Mouse (Mus musculus) heart, embryonic 14.5 days (tissue): ENCODE data around the gene Mpeg1. TPM values are rescaled to one million over a fixed set of nuclear protein-coding genes. Genes with fewer than 3 reads are reported as not detected.

Experiments
- ATAC-seq: fragments of 200-750 bp; cut with Nextera tagmentation; 2 replicates; pipeline ENCODE4 v1.8.0; 2017; ENCODE audit warnings: low read depth, moderate TSS enrichment; ENCODE audit not compliant: insufficient number of reproducible peaks, insufficient read depth, low FRiP score
- H3K27ac ChIP-seq, 2 experiments: fragments of 200-500 bp in 1 of 2; fragments of 300-500 bp in 1 of 2; sonication (generic) in 1 of 2; replicated peaks in 1 of 2; 2 replicates each; pipeline ENCODE4 v1.5.1; 2012 to 2014; ENCODE audit warnings: low read depth in 2 of 2, low read length in 2 of 2, control low read depth in 1 of 2, mild to moderate bottlenecking in 1 of 2, mixed read lengths in 1 of 2; ENCODE audit not compliant: control insufficient read depth in 1 of 2, insufficient read depth in 1 of 2
- H3K27me3 ChIP-seq: fragments of 300-500 bp; sonication (generic); 2 replicates; pipeline ENCODE4 v1.6.1; 2014; ENCODE audit warnings: mild to moderate bottlenecking, low read length, control low read depth; ENCODE audit not compliant: control insufficient read depth, insufficient read depth
- H3K36me3 ChIP-seq: fragments of 300-500 bp; sonication (generic); 2 replicates; pipeline ENCODE4 v1.6.1; 2014; ENCODE audit warnings: mild to moderate bottlenecking, control low read depth, low read length, mixed read lengths; ENCODE audit not compliant: control insufficient read depth, insufficient read depth
- H3K4me1 ChIP-seq, 2 experiments: fragments of 200-500 bp in 1 of 2; fragments of 300-500 bp in 1 of 2; sonication (generic) in 1 of 2; 2 replicates each; pipeline ENCODE4 v1.6.1; 2012 to 2014; ENCODE audit warnings: low read length in 2 of 2, control low read depth in 1 of 2, mixed read lengths in 1 of 2; ENCODE audit not compliant: control insufficient read depth in 2 of 2, insufficient read depth in 2 of 2
- H3K4me2 ChIP-seq: fragments of 300-500 bp; sonication (generic); 2 replicates; pipeline ENCODE4 v1.6.1; 2014; ENCODE audit warnings: mild to moderate bottlenecking, low read length
- H3K4me3 ChIP-seq, 2 experiments: fragments of 200-500 bp in 1 of 2; fragments of 300-500 bp in 1 of 2; sonication (generic) in 1 of 2; 2 replicates each; pipeline ENCODE4 v1.5.1; 2012 to 2014; ENCODE audit warnings: low read length in 2 of 2, mild to moderate bottlenecking in 2 of 2, control low read depth in 1 of 2, low read depth in 1 of 2, moderate library complexity in 1 of 2; ENCODE audit not compliant: control insufficient read depth in 1 of 2, insufficient read depth in 1 of 2
- H3K9ac ChIP-seq: fragments of 300-500 bp; sonication (generic); 2 replicates; pipeline ENCODE4 v1.6.1; 2014; ENCODE audit warnings: mild to moderate bottlenecking, low read length
- H3K9me3 ChIP-seq: fragments of 300-500 bp; sonication (generic); 2 replicates; pipeline ENCODE4 v1.6.1; 2016; ENCODE audit warnings: low read length, control low read depth; ENCODE audit not compliant: control insufficient read depth
- WGBS: fragments of 180-500 bp; shearing (Covaris S2); extraction: QIAGEN DNeasy Blood & Tissue Kit; methylation state at CpG from one replicate; pipeline ENCODE4 v1.1.7; 2014; 5-methylcytosine and 5-hydroxymethylcytosine counted together
- polyA plus RNA-seq: library from polyadenylated mRNA; unstranded; fragments of >200 nt; fragmentation: Nextera tagmentation; extraction: Ambion mirVana; gene quantifications from 2 replicates; pipeline ENCODE4 v1.2.1, GENCODE M21; 2014

Mpeg1 gene
- polyA plus RNA-seq, 1 experiment from 2014 or later = 0.95 TPM

DNA sequence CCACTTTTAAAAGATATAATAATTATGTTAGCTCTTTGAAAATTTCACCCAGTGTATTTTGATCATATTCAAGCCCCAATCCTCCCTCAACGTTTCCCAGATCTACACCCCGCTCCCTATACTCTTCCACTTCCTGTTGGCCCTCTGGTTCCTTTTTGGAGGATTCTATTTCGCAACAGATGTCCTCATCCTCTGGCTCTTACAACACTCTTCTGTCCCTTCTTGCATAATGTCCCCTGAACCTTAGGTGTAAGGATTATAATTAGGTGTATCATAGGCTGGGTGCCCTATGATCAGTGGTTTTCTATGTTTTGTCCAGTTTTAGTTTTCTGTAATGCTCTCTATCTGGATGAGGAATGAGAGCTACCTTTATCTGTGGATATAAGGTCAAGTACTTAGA is 15.6 kb upstream of the Mpeg1 start:
- H3K9ac ChIP-seq = no peak overlapping the region

DNA sequence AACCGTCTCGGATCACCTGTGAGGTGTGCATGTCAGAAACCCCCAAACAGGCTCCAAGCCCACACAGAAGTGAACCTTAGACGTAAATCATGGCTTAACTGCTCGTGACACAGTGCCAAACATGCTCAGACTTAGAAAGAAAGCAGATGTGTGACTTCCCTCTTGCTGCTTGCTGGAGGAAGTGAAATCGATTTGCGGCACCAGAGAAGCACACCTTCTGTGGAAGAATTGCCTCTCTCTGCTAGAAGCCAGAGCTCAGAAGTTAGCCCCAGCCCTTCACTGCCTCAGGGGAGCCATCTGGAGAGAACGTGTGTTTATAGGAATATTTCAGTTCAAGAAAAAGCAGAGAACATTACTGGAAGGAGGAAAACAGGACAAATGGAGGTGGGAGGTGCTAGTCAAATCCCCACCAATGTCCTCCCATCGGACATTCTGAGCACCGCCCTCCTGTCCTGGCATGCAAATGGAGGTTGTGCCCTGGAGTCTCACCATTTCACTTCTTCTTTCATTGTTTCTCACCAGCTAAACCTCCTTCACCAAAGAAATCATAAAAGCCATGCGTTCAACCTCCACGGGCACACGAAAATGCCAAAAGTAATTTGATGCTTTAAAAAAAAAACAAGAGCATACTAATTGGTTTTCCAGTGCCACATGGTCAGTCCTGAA is 3.0 kb upstream of the Mpeg1 start:
- Histone ChIP-seq H3K9ac (no peak overlapping the region), H3K9me3 (no peaks in the 10 kb centered on the region), H3K4me2 (no peak overlapping the region), H3K27me3 (no peaks in the 10 kb centered on the region), H3K4me1 (no peaks in the 10 kb centered on the region), H3K36me3 (no peaks in the 10 kb centered on the region), H3K4me3 (no peak overlapping the region), H3K27ac (no peak overlapping the region)
- no peak for ATAC-seq
- WGBS = 77% methylated on average over 12 of the region's 12 CpGs

More for the DNA sequence above, 15.6 kb upstream of the Mpeg1 start:
- H3K4me2 ChIP-seq = no peak overlapping the region
- no peak for ATAC-seq
- no peaks in the 10 kb centered on the region for H3K27me3 ChIP-seq
- 79% methylated on average over 3 of the region's 3 CpGs for WGBS
- 0 out of 4 replicates have a peak, but pooled peaks cover 0 to 5% of the 10 kb centered on the region in 2 experiments for H3K4me1 ChIP-seq
- no peak overlapping the region for H3K4me3 ChIP-seq
- H3K9me3 ChIP-seq = no peaks in the 10 kb centered on the region
- H3K36me3 ChIP-seq = no peaks in the 10 kb centered on the region
- no peak overlapping the region for H3K27ac ChIP-seq

GRCm38 (mm10) chr19:12459516-12459915 is 1.1 kb upstream of the Mpeg1 start:
- Histone ChIP-seq H3K27me3 (no peaks in the 10 kb centered on the region), H3K27ac (no peak overlapping the region), H3K9me3 (no peaks in the 10 kb centered on the region), H3K4me1 (peaks cover 6 to 11% of the 10 kb centered on the region in 2 experiments; a peak in 3 of 4 replicates), H3K4me2 (no peak overlapping the region), H3K4me3 (no peak overlapping the region), H3K36me3 (no peaks in the 10 kb centered on the region), H3K9ac (no peak overlapping the region)
- WGBS = 70% methylated on average over 4 of the region's 4 CpGs
- ATAC-seq = no peak

GRCm38 (mm10) chr19:12462851-12463721 is 2.5 kb downstream of the Mpeg1 start:
- peaks cover 6 to 11% of the 10 kb centered on the region in 2 experiments; a peak in 3 of 4 replicates for H3K4me1 ChIP-seq
- no peak overlapping the region for H3K4me3 ChIP-seq
- no peaks in the 10 kb centered on the region for H3K27me3 ChIP-seq
- H3K4me2 ChIP-seq = no peak overlapping the region
- no peaks in the 10 kb centered on the region for H3K9me3 ChIP-seq
- 58% methylated on average over 7 of the region's 7 CpGs for WGBS
- H3K36me3 ChIP-seq = no peaks in the 10 kb centered on the region
- H3K27ac ChIP-seq = no peak overlapping the region
- H3K9ac ChIP-seq = no peak overlapping the region
- no peak for ATAC-seq

GRCm38 (mm10) chr19:12463722-12464035 is 3.1 kb downstream of the Mpeg1 start:
- Histone ChIP-seq H3K4me1 (peaks cover 6 to 11% of the 10 kb centered on the region in 2 experiments; a peak in 3 of 4 replicates), H3K9ac (no peak overlapping the region), H3K9me3 (no peaks in the 10 kb centered on the region), H3K4me3 (no peak overlapping the region), H3K4me2 (no peak overlapping the region), H3K27ac (no peak overlapping the region), H3K36me3 (no peaks in the 10 kb centered on the region), H3K27me3 (no peaks in the 10 kb centered on the region)
- 0% methylated on average over 1 of the region's 1 CpGs for WGBS
- ATAC-seq = no peak

GRCm38 (mm10) chr19:12464127-12464526 is 3.5 kb downstream of the Mpeg1 start:
- WGBS = 70% methylated on average over 5 of the region's 5 CpGs
- no peak overlapping the region for H3K4me2 ChIP-seq
- H3K9ac ChIP-seq = no peak overlapping the region
- no peak overlapping the region for H3K27ac ChIP-seq
- no peak for ATAC-seq
- no peaks in the 10 kb centered on the region for H3K9me3 ChIP-seq
- H3K27me3 ChIP-seq = no peaks in the 10 kb centered on the region
- H3K36me3 ChIP-seq = no peaks in the 10 kb centered on the region
- H3K4me1 ChIP-seq = peaks cover 6 to 11% of the 10 kb centered on the region in 2 experiments; a peak in 3 of 4 replicates
- no peak overlapping the region for H3K4me3 ChIP-seq

- no peaks in the 10 kb centered on the region for H3K27me3 ChIP-seq
- no peak overlapping the region for H3K27ac ChIP-seq
- H3K36me3 ChIP-seq = no peaks in the 10 kb centered on the region
- WGBS = 71% methylated on average over 4 of the region's 4 CpGs
- peaks cover 6 to 11% of the 10 kb centered on the region in 2 experiments; a peak in 3 of 4 replicates for H3K4me1 ChIP-seq
- no peak overlapping the region for H3K4me3 ChIP-seq
- no peak for ATAC-seq
- H3K9me3 ChIP-seq = no peaks in the 10 kb centered on the region
- no peak overlapping the region for H3K4me2 ChIP-seq
- H3K9ac ChIP-seq = no peak overlapping the region
Observed at GRCm38 (mm10) chr19:12464674-12465073, 4.1 kb downstream of the Mpeg1 start.
